Mouse (Mus musculus) stomach, embryonic 16.5 days (tissue): ENCODE measurements around the gene Mmp10. TPM values are rescaled to one million over a fixed set of nuclear protein-coding genes. Genes with fewer than 3 reads are reported as not detected.

Source experiments
- polyA plus RNA-seq: library from polyadenylated mRNA; unstranded; fragments of >200 nt; fragmentation: Nextera tagmentation; extraction: Ambion mirVana; gene quantifications from 2 replicates; pipeline ENCODE4 v1.2.1, GENCODE M21; 2015

Mmp10 gene
- polyA plus RNA-seq, 1 experiment from 2014 or later = not detected

Other genes starting within 250 kb of the Mmp10 start
- 0.45 and 0.56 TPM in 2 replicates for gene Mmp13, start 229.8 kb upstream of the Mmp10 start, polyA plus RNA-seq
- gene Mmp12, start 158.0 kb upstream of the Mmp10 start, polyA plus RNA-seq = 0.34 TPM in 1 of 2 replicates, not detected in the other
- not detected in 2 replicates for gene Mmp1b, start 114.3 kb upstream of the Mmp10 start, polyA plus RNA-seq
- not detected in 2 replicates for gene Mmp3, start 56.5 kb upstream of the Mmp10 start, polyA plus RNA-seq
- 9.3 and 12.9 TPM in 2 replicates for gene Mmp8, start 56.1 kb downstream of the Mmp10 start, polyA plus RNA-seq
- gene Mmp27, start 69.0 kb downstream of the Mmp10 start, polyA plus RNA-seq = 0.09 TPM in 1 of 2 replicates, not detected in the other
- not detected in 2 replicates for gene Mmp20, start 125.9 kb downstream of the Mmp10 start, polyA plus RNA-seq
- gene Mmp7, start 189.7 kb downstream of the Mmp10 start, polyA plus RNA-seq = 0.71 and 1.3 TPM in 2 replicates